Mouse (Mus musculus) liver, embryonic 12.5 days (tissue): ENCODE results near the gene 9130213A22Rik. TPM values are rescaled to one million over a fixed set of nuclear protein-coding genes. Genes with fewer than 3 reads are reported as not detected.
"Not testable (repeated sequence)": the region's sequence is repeated elsewhere in the genome, so short reads cannot be mapped to it uniquely, and the experiment has no call there.

Source experiments
- ATAC-seq: fragments of 200-750 bp; cut with Nextera tagmentation; 2 replicates; pipeline ENCODE4 v1.8.0; 2017; ENCODE audit warnings: moderate number of reproducible peaks, mild to moderate bottlenecking, moderate library complexity
- H3K27ac ChIP-seq: fragments of 300-500 bp; sonication (generic); 2 replicates; pipeline ENCODE4 v1.5.1; 2016; ENCODE audit warnings: mild to moderate bottlenecking
- H3K27me3 ChIP-seq: fragments of 300-500 bp; sonication (generic); replicated peaks from 2 replicates; pipeline ENCODE4 v1.6.1; 2016; ENCODE audit warnings: mild to moderate bottlenecking, moderate library complexity
- H3K36me3 ChIP-seq: fragments of 300-500 bp; sonication (generic); 2 replicates; pipeline ENCODE4 v1.6.1; 2016; ENCODE audit warnings: mild to moderate bottlenecking, moderate library complexity
- H3K4me1 ChIP-seq: fragments of 300-500 bp; sonication (generic); 2 replicates; pipeline ENCODE4 v1.6.1; 2016
- H3K4me2 ChIP-seq: fragments of 300-500 bp; sonication (generic); 2 replicates; pipeline ENCODE4 v1.6.1; 2016; ENCODE audit warnings: mild to moderate bottlenecking, moderate library complexity
- H3K4me3 ChIP-seq: fragments of 300-500 bp; sonication (generic); 2 replicates; pipeline ENCODE4 v1.5.1; 2016; ENCODE audit warnings: mild to moderate bottlenecking, moderate library complexity
- H3K9ac ChIP-seq: fragments of 300-500 bp; sonication (generic); 2 replicates; pipeline ENCODE4 v1.6.1; 2016; ENCODE audit warnings: mild to moderate bottlenecking, moderate library complexity
- H3K9me3 ChIP-seq: fragments of 300-500 bp; sonication (generic); replicated peaks from 2 replicates; pipeline ENCODE4 v1.6.1; 2016; ENCODE audit warnings: mild to moderate bottlenecking, moderate library complexity
- WGBS: fragments of 180-500 bp; shearing (Covaris S2); methylation state at CpG from one replicate; pipeline ENCODE4 v1.1.7; 2016; ENCODE audit not compliant: insufficient replicate concordance; 5-methylcytosine and 5-hydroxymethylcytosine counted together
- polyA plus RNA-seq: library from polyadenylated mRNA; unstranded; fragments of >200 nt; fragmentation: Nextera tagmentation; extraction: Ambion mirVana; gene quantifications from 2 replicates; pipeline ENCODE4 v1.2.1, GENCODE M21; 2016

Gene 9130213A22Rik
- polyA plus RNA-seq, 1 experiment from 2014 or later, result 0.14 TPM

GRCm38 (mm10) chr11:69096360-69096986 lies 25.9 kb downstream of the 9130213A22Rik start:
- no peak for ATAC-seq
- peak overlapping the region; percentile 91 for H3K27ac ChIP-seq
- 23% methylated on average over 9 of the region's 9 CpGs for WGBS
- H3K4me2 ChIP-seq, result peak overlapping the region; percentile 89
- H3K9ac ChIP-seq, result peak overlapping the region; percentile 73
- peak overlapping the region; percentile 64 for H3K4me3 ChIP-seq
- H3K27me3 ChIP-seq, result no peaks in the 10 kb centered on the region
- H3K9me3 ChIP-seq, result no peaks in the 10 kb centered on the region
- peaks cover 84% of the 10 kb centered on the region for H3K4me1 ChIP-seq
- H3K36me3 ChIP-seq, result peaks cover 20% of the 10 kb centered on the region

GRCm38 (mm10) chr11:69095511-69096231 lies 26.7 kb downstream of the 9130213A22Rik start:
- H3K4me3 ChIP-seq, result peak overlapping the region; percentile 64
- peak overlapping the region; percentile 91 for H3K27ac ChIP-seq
- H3K9ac ChIP-seq, result peak overlapping the region; percentile 73
- peaks cover 87% of the 10 kb centered on the region for H3K4me1 ChIP-seq
- no peaks in the 10 kb centered on the region for H3K27me3 ChIP-seq
- H3K4me2 ChIP-seq, result peak overlapping the region; percentile 89
- peaks cover 20% of the 10 kb centered on the region for H3K36me3 ChIP-seq
- H3K9me3 ChIP-seq, result no peaks in the 10 kb centered on the region
- 3% methylated on average over 27 of the region's 27 CpGs for WGBS
- no peak for ATAC-seq

- Histone ChIP-seq H3K27me3 (no peaks in the 10 kb centered on the region), H3K4me3 (peak within 1 kb of the TSS; percentile 64), H3K9me3 (no peaks in the 10 kb centered on the region), H3K36me3 (peaks cover 26% of the 10 kb centered on the region), H3K9ac (peak within 1 kb of the TSS; percentile 73), H3K4me1 (peaks cover 87% of the 10 kb centered on the region), H3K4me2 (peak within 1 kb of the TSS; percentile 89), H3K27ac (peak within 1 kb of the TSS; percentile 91)
- peak; percentile 89 for ATAC-seq
- under 1% methylated on average over 37 of the region's 37 CpGs for WGBS
Observed at GRCm38 (mm10) chr11:69094697-69095429, 27.5 kb downstream of the 9130213A22Rik start, which contains the start of gene Per1. Per1 (plus strand) TSS chr11:69095217.

- peaks cover 87% of the 10 kb centered on the region for H3K4me1 ChIP-seq
- H3K36me3 ChIP-seq, result peaks cover 30% of the 10 kb centered on the region
- 0 out of 2 replicates have a peak overlapping the region, but pooled peaks have one; percentile 89 for H3K4me2 ChIP-seq
- 81% methylated on average over 7 of the region's 7 CpGs for WGBS
- not testable (repeated sequence) for H3K4me3 ChIP-seq, ATAC-seq, H3K9me3 ChIP-seq, H3K27me3 ChIP-seq, H3K9ac ChIP-seq
- peak overlapping the region; percentile 81; the same call in 1 of the 2 replicates for H3K27ac ChIP-seq
Observed at GRCm38 (mm10) chr11:69093856-69094255, 28.5 kb downstream of the 9130213A22Rik start.

DNA sequence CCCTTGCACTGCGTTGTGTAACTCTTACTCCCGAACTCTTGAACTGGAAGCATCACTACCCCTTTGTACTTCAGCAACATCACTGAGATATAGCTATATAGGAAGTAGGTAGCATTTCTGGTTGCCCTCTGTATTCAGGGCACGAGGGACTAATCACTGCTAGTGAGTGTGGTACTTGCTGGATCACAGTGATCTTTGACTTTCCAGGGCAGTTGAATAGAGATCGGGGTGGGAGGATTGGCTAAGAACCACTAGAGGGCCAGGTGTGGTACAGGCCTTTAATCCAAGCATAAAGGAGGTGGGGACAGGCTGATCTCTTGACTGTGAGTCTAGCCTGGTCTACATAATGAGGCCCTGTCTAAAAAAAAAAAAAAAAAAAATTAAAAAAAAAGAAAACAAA lies 29.5 kb downstream of the 9130213A22Rik start:
- Histone ChIP-seq H3K4me2 (no peak overlapping the region), H3K9me3 (no peaks in the 10 kb centered on the region), H3K4me3 (no peak overlapping the region), H3K27me3 (no peaks in the 10 kb centered on the region), H3K27ac (no peak overlapping the region), H3K9ac (no peak overlapping the region), H3K36me3 (peaks cover 30% of the 10 kb centered on the region), H3K4me1 (peaks cover 83% of the 10 kb centered on the region)
- WGBS, result 81% methylated on average over 4 of the region's 4 CpGs
- ATAC-seq, result no peak

- no peaks in the 10 kb centered on the region for H3K9me3 ChIP-seq
- peaks cover 83% of the 10 kb centered on the region for H3K4me1 ChIP-seq
- H3K27me3 ChIP-seq, result no peaks in the 10 kb centered on the region
Observed at GRCm38 (mm10) chr11:69092386-69092751, 30.0 kb downstream of the 9130213A22Rik start.

DNA sequence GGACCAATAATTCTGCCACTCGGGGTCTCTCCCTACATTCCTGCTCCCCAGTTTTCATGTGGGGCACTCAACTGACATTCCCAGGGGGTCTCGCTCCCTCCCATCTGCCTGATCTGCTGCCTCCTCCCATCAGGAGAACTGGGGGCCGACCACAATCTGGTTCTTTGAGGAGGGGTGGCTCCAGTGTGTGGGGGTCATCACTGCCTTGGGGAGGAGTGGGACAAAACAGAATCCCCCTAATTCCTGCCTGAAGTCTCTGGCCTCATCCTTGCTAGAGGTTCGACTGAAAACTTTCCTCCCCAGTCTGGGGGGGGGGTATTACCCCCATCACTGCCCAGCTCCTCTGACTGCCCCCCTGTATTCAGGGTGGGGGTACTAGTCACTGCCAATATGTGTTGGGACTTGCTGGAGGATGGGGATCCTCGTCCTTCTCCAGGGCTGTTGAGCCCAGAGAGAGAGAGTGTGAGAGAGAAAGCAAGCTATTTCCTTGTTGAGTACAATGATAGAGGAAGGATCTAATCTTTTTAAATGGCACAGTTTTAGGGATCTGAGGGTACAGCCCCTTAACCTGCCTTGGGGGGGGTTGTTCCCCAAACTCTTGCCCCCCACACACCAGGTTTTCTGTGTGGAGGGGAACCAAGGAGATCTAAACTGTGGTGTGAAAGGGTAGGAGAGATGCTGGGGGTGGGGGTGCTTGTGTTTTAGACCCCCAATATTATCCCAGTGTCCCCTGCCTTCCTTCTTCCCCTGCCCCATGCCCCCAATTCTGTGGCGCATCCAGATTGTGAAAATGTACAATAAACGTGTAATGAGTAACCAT lies 30.6 kb downstream of the 9130213A22Rik start:
- WGBS, result 57% methylated on average over 7 of the region's 7 CpGs
- Histone ChIP-seq H3K9ac (no peak overlapping the region), H3K36me3 (peaks cover 30% of the 10 kb centered on the region), H3K4me2 (no peak overlapping the region), H3K9me3 (no peaks in the 10 kb centered on the region), H3K4me3 (no peak overlapping the region), H3K27ac (no peak overlapping the region), H3K27me3 (no peaks in the 10 kb centered on the region), H3K4me1 (peaks cover 83% of the 10 kb centered on the region)
- ATAC-seq, result no peak

More at GRCm38 (mm10) chr11:69092386-69092751, 30.0 kb downstream of the 9130213A22Rik start:
- no peak overlapping the region for H3K4me3 ChIP-seq
- ATAC-seq, result no peak
- H3K9ac ChIP-seq, result no peak overlapping the region
- H3K27ac ChIP-seq, result no peak overlapping the region
- WGBS, result 0% methylated on average over 3 of the region's 3 CpGs
- no peak overlapping the region for H3K4me2 ChIP-seq
- H3K36me3 ChIP-seq, result peaks cover 30% of the 10 kb centered on the region

DNA sequence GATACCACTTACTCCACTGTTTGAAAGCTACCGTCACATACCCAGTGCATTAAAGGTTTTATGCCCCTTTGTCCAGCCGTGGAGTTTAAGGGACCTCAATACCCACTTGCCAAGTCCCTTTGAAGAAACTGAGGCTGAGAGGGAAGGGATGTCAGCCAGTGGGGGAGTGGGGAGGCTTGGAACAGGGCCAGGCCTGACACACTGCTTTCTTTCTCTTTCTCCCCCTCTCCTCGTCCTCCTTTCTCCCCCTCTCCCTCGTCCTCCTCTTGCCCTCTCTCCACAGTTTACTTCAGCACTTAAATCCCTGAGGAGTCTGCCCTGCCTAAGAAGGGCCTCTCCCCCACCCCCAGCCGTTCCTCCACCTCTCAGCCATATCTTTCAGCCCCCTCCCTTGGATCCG lies 32.0 kb downstream of the 9130213A22Rik start:
- Histone ChIP-seq H3K27ac (peak overlapping the region; percentile 96), H3K9me3 (no peaks in the 10 kb centered on the region), H3K27me3 (no peaks in the 10 kb centered on the region), H3K36me3 (peaks cover 30% of the 10 kb centered on the region), H3K4me2 (peak overlapping the region; percentile 98), H3K9ac (peak overlapping the region; percentile 100), H3K4me3 (no peak overlapping the region), H3K4me1 (peaks cover 71% of the 10 kb centered on the region)
- WGBS, result 64% methylated on average over 5 of the region's 6 CpGs
- no peak for ATAC-seq

- peak overlapping the region; percentile 100 for H3K4me3 ChIP-seq
- H3K9ac ChIP-seq, result peak overlapping the region; percentile 100
- peak overlapping the region; percentile 96 for H3K27ac ChIP-seq
- H3K9me3 ChIP-seq, result no peaks in the 10 kb centered on the region
- ATAC-seq, result no peak
- peaks cover 67% of the 10 kb centered on the region for H3K4me1 ChIP-seq
- H3K36me3 ChIP-seq, result peaks cover 30% of the 10 kb centered on the region
- H3K4me2 ChIP-seq, result peak overlapping the region; percentile 98
- 88% methylated on average over 12 of the region's 12 CpGs for WGBS
- H3K27me3 ChIP-seq, result no peaks in the 10 kb centered on the region
Observed at GRCm38 (mm10) chr11:69089616-69090290, 32.6 kb downstream of the 9130213A22Rik start.

DNA sequence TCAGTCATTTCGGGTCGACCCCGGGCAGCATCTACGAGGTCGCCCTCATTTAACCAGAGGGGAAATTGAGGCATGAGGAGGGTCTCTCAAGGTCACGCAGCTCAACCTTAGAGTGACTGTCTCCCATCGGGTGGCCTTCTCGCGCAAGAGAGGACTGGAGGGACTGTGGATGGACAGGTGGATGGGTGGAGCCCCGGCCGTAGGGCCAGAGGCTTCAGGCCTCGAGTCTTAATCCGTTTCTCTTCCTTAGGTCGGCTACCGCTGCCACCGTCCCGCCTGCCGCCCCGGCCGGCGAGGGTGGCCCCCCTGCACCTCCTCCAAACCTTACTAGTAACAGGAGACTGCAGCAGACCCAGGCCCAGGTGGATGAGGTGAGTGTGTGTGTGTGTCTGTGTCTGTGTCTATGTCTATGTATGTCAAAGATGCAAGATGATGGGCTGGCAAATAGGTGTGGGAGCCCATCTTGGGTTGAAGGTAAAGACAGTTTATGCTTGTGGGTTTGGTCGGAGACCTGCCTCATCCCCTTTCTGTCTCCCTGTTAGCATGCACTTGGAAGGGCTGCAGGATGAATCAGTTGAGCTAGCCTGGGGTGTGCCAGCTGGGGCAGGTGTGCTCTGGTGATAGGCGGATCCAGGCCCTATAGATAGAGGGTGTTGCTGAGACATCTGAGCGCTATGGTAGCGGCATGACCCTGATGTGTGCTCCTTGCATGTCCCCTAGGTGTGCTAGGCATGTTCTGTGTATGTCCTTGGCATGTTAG lies 33.4 kb downstream of the 9130213A22Rik start:
- Histone ChIP-seq H3K27ac (peak overlapping the region; percentile 96), H3K27me3 (no peaks in the 10 kb centered on the region), H3K4me1 (peaks cover 61% of the 10 kb centered on the region), H3K9ac (peak overlapping the region; percentile 100), H3K4me3 (peak overlapping the region; percentile 100), H3K36me3 (peaks cover 30% of the 10 kb centered on the region), H3K9me3 (no peaks in the 10 kb centered on the region), H3K4me2 (peak overlapping the region; percentile 98)
- peak; percentile 87 for ATAC-seq
- WGBS, result 6% methylated on average over 25 of the region's 25 CpGs
